Mouse (Mus musculus) embryo, embryonic 11 days (tissue): ENCODE data around the gene Dock2.

Experiments used
- DNase-seq: peaks from one replicate; pipeline ENCODE4 v3.0.0-alpha.2; 2015

The Dock2 gene

DNA sequence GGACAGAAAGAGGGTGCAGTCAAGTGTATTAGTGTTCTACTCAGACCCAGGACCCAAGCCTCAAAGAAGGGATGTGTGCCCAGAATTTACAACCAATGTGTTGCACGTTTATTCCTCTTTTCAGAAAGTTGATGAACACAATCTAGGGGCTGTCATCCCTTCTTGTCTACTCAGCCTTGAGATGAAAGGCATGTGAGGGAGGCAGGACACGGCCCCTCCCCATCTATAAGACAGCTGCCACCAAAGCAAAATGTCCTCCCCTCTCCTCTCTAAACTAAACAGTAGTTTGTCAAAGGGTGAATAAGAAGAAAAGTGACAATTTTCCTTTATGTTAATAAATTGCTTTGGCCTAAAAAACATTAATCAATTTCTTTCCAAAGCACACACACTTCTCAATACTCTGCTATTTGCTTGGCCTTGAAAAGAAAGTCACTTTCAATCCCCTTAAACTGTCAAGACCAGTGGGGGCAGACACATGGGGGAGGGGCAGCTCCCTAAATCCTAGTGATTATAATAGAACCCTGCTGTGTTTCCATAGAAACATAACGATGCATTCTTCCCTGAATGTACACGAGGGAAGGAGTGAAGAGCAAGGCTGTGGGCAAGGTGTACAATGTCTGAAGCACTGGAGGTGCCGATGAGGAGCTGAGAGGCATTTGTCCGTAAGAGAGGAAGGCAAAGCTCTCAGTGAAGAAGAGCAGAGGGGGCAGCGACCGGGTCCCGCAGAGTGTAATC is 367.6 kb downstream of the Dock2 start:
- DNase-seq = peak; percentile 64

DNA sequence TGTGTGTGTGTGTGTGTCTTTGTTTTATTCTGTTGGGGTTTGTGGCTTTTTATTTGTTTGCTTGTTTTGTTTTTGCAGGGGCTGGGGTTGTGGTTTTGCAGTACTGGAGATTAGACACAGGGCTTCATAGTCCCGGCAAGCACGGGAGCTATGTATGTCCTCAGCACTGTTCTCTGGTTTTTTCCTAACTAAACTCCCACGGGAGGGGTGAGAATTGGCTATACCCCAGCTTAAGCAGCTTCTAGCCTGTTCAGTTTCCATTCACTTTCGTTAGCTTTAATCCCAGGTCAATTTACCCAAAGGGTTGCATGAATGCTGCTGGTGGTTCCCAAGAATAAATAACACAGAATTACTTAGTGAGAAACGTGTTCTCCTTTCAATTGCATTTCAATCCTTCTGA is 376.8 kb downstream of the Dock2 start:
- no peak for DNase-seq

- peak; percentile 24 for DNase-seq
Measured at GRCm38 (mm10) chr11:34406309-34406708, 377.4 kb downstream of the Dock2 start.

- DNase-seq = no peak
Measured at GRCm38 (mm10) chr11:34405311-34405710, 378.4 kb downstream of the Dock2 start.

- no peak for DNase-seq
Measured at GRCm38 (mm10) chr11:34401343-34401742, 382.3 kb downstream of the Dock2 start.

DNA sequence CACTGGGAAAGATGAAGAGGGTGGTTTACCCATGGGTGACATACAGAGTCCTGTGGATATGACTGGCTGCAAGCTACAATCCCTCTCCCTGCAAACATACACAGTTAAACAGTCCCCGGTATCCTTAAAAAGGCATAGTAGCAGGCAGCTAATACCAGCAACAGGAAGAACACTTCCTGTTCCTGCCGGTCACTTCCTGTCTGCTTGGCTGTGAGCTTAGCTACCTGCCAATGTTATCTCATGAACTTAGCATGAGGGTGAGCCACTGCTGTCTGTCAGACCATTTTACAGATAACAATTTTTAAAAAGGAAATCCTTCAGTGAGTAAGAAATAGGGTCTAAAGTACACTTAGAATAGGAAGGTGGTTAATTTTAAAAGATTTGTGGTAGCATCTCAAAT is 385.1 kb downstream of the Dock2 start:
- no peak for DNase-seq

- DNase-seq = no peak
Measured at GRCm38 (mm10) chr11:34397661-34398060, 386.0 kb downstream of the Dock2 start.

GRCm38 (mm10) chr11:34395802-34396201 is 387.9 kb downstream of the Dock2 start:
- DNase-seq = no peak

DNA sequence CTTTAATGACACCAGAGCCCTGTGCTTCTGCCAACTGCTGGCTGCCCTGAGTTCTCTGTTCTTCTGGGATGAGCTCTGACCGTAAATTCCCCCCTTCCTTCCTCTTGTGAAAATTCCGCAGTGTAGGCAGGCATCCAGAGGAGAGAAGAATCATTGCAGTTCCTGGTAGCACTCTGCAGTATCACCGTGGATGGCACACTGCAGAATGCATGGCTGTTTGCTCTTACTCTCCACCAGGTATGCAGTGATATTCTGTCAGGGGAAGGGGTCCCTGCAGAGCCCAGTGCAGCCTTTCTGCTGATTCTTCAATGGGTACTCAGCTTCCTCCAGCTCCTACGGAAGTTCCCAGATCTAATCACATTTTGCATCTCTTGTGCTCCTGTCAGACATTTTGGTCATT is 391.6 kb downstream of the Dock2 start:
- no peak for DNase-seq

GRCm38 (mm10) chr11:34389261-34390116 is 394.2 kb downstream of the Dock2 start:
- DNase-seq = no peak

DNA sequence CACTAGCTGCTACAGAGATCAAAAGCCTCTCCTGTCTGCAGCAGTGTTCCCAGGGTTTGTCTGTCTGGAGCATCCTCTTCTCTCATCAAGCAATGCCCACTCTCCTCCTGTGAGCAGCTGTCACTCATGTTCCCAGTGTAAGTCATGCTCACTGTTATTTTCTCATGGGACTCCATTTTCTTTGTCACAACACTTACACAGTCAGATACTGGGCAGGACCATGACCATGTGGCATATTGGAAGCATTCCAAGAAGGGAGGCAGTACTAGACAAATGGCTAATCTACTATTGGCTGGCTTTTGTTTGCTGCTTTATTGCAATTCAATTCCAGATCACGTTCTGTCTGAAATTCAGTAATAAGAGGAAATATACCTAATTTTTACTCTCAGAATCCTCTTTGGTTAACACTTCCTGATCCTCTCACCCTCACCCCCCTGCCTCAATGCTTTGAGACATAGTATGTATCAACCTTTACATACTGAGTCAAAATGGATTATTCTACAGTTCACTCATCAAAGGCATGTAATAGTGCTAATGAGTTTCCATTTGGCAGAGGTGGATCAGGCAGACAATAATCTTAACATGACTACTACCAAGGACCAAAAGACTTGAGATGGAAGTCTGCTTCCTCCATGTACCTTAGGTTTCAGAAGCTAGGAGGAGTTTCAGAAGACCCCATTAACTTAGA is 398.5 kb downstream of the Dock2 start:
- no peak for DNase-seq

- no peak for DNase-seq
Measured at GRCm38 (mm10) chr11:34384178-34384577, 399.5 kb downstream of the Dock2 start.

GRCm38 (mm10) chr11:34383501-34383900 is 400.2 kb downstream of the Dock2 start:
- no peak for DNase-seq

GRCm38 (mm10) chr11:34377649-34378048 is 406.0 kb downstream of the Dock2 start:
- DNase-seq = no peak

DNA sequence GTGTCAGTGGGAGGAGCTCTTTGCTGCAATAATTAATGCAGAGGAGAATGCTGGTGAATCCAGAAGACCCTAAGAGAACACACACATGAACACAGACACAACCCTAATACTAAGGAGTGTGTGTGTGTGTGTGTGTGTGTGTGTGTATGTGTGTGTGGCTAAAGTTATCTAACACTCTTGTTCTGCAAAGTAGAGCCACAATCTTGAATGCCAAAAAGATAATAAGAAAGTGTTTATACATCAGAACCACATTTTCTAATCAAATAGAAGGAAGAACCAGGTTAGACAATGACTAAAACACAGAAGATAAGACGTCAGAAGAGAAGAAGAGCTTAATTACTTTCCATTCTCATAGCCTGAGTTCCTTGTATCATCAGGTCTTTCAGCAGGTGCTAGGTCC is 408.1 kb downstream of the Dock2 start:
- DNase-seq = no peak

- DNase-seq = no peak
Measured at GRCm38 (mm10) chr11:34372224-34372623, 411.5 kb downstream of the Dock2 start.

DNA sequence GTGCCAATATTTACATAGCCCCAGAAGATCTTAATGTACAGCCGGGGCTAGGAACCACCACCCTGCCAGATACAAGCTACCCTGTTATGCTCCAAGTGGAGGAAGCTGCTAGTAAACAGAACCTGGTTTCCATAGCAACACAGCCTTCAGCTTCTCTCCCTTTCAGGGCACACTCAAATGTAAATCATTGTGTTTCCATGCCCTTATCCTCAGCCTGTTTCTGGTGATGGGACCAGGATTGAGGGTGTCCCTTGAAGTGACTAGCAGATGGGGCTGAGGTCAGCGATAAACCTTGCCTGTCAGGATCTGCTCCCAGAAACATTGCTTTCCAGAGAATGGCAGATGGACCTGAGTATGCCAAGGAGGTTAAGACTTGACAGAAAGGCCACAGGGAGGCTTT is 427.6 kb downstream of the Dock2 start:
- DNase-seq = no peak

- DNase-seq = no peak
Measured at GRCm38 (mm10) chr11:34355406-34355805, 428.3 kb downstream of the Dock2 start.

GRCm38 (mm10) chr11:34349453-34350056 is 434.1 kb downstream of the Dock2 start:
- no peak for DNase-seq

- no peak for DNase-seq
Measured at GRCm38 (mm10) chr11:34348287-34348918, 435.3 kb downstream of the Dock2 start.

GRCm38 (mm10) chr11:34344310-34344709 is 439.4 kb downstream of the Dock2 start:
- DNase-seq = no peak

DNA sequence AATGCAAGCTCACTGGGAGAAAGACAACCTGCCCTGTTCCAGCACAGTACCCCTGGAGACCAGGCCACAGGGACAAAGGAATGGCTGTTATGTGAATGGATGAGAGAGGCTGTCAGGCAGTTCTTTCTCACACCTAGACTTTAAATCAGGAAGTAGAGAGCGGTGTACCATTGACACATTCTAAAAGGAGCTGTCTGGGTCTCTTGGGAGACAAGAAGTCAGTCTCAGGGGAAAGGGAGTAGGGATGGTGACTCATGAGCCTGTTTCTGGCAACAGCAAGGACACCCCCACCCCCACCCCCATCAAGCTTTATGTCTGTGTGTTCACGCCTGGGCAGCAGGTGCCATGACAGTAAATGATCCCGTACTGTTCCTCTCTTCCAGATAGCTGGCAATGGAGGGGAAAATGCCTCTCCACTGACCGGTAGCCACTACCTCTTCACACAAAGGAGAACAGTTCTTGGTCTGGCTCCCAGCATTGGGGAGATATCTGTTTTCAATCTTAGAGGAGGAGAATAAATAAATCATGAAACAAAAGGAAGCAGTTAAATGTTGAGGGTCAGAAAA is 439.9 kb downstream of the Dock2 start:
- DNase-seq = no peak
